Comparison of ENCODE assay signal across 19 mouse cellular contexts in the genomic region with DNA sequence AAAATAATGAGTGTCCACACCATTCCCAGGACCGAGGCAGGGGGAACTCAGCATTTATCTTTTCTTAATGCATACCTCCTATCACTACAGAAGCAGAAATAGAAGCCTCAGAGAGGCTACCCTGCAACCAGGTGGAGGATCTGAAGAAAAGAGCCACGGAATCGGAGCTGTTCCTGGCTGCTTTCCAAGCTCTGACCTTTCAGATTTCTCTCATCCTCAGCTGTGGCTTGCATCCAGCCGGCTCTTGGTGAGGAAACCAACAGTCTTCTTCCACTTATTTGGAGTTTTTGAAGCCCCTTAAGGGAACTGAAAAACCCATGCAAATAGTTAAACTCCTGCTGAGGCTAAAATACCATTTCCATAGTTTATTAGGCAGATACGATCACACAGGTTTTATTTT.
DNase-seq lines count a peak whose midpoint lies in the region; ATAC-seq and TF ChIP-seq lines count a peak whose summit lies in the region.
"Had no signal": no experiment of that assay in that cellular context is flagged by ENCODE, and none has a peak within 500 bp of the region (broad histone marks: within the 10 kb centered on the region; RNA-seq: fewer than 3 reads in every experiment).

No protein-coding gene starts in this region.

- H3K4me1 ChIP-seq in hindbrain, postnatal 0 days (ENCODE audit: insufficient read depth, low read length): no peaks in the 10 kb centered on the region
- H3K4me1 ChIP-seq in hindbrain, embryonic 11.5 days (replicated peaks; ENCODE audit: control insufficient read depth, insufficient read depth, low read length): no peaks in the 10 kb centered on the region
- no peaks in the 10 kb centered on the region for H3K4me1 ChIP-seq in midbrain, postnatal 0 days (ENCODE audit: insufficient read depth, low read length)
- H3K4me1 ChIP-seq in midbrain, embryonic 15.5 days: no peaks in the 10 kb centered on the region
- H3K4me1 ChIP-seq: hindbrain, embryonic 12.5 days; liver, embryonic 15.5 days; midbrain, embryonic 10.5 days had no signal

- 42% methylated on average over 5 of the region's 5 CpGs for WGBS in hindbrain, postnatal 0 days
- WGBS in hindbrain, embryonic 11.5 days: 77% methylated on average over 5 of the region's 5 CpGs
- 47% methylated on average over 5 of the region's 5 CpGs for WGBS in midbrain, postnatal 0 days
- WGBS in midbrain, embryonic 15.5 days: 62% methylated on average over 5 of the region's 5 CpGs

- no peak overlapping the region for H3K9ac ChIP-seq in hindbrain, postnatal 0 days (replicated peaks; ENCODE audit: low read length)
- no peak overlapping the region for H3K9ac ChIP-seq in hindbrain, embryonic 11.5 days (ENCODE audit: low read depth, low read length)
- H3K9ac ChIP-seq in midbrain, postnatal 0 days (replicated peaks; ENCODE audit: low read length, poor library complexity, severe bottlenecking): no peak overlapping the region
- no peak overlapping the region for H3K9ac ChIP-seq in midbrain, embryonic 15.5 days
- H3K9ac ChIP-seq: hindbrain, embryonic 12.5 days; limb, embryonic 12.5 days; liver, embryonic 15.5 days had no signal

- ATAC-seq in hindbrain, postnatal 0 days: no peak
- ATAC-seq in hindbrain, embryonic 11.5 days (ENCODE audit: low FRiP score): no peak
- no peak for ATAC-seq in midbrain, postnatal 0 days (ENCODE audit: low FRiP score)
- ATAC-seq in midbrain, embryonic 15.5 days (replicated peaks): no peak
- ATAC-seq: intestine, embryonic 16.5 days had no signal

- no peak overlapping the region for H3K4me2 ChIP-seq in hindbrain, postnatal 0 days (ENCODE audit: low read depth, low read length)
- no peak overlapping the region for H3K4me2 ChIP-seq in hindbrain, embryonic 11.5 days (replicated peaks; ENCODE audit: low read depth, low read length)
- H3K4me2 ChIP-seq in midbrain, postnatal 0 days (ENCODE audit: low read depth, low read length, poor library complexity, severe bottlenecking): no peak overlapping the region
- no peak overlapping the region for H3K4me2 ChIP-seq in midbrain, embryonic 15.5 days
- H3K4me2 ChIP-seq: hindbrain, embryonic 12.5 days; limb, embryonic 12.5 days; liver, embryonic 15.5 days had no signal

- H3K4me3 ChIP-seq in hindbrain, postnatal 0 days (ENCODE audit: low read length): no peak overlapping the region
- no peak overlapping the region for H3K4me3 ChIP-seq in hindbrain, embryonic 11.5 days (ENCODE audit: low read depth, low read length)
- H3K4me3 ChIP-seq in midbrain, postnatal 0 days (ENCODE audit: low read depth, low read length): no peak overlapping the region
- no peak overlapping the region for H3K4me3 ChIP-seq in midbrain, embryonic 15.5 days
- H3K4me3 ChIP-seq: hindbrain, embryonic 12.5 days; limb, embryonic 12.5 days; liver, embryonic 15.5 days; midbrain, embryonic 10.5 days had no signal

- H3K27ac ChIP-seq in hindbrain, postnatal 0 days: no peak overlapping the region
- H3K27ac ChIP-seq in hindbrain, embryonic 11.5 days (ENCODE audit: low read depth, low read length): no peak overlapping the region
- no peak overlapping the region for H3K27ac ChIP-seq in midbrain, postnatal 0 days (ENCODE audit: low read depth, low read length)
- no peak overlapping the region for H3K27ac ChIP-seq in midbrain, embryonic 15.5 days
- H3K27ac ChIP-seq: hindbrain, embryonic 12.5 days; limb, embryonic 12.5 days; liver, embryonic 15.5 days; midbrain, embryonic 10.5 days had no signal

- peak; percentile 43 for DNase-seq in hindbrain, postnatal 0 days (ENCODE audit: low spot score)
- DNase-seq in hindbrain, embryonic 11.5 days (ENCODE audit: low spot score): no peak
- DNase-seq in midbrain, postnatal 0 days (ENCODE audit: low spot score): peak; percentile 40
- peak; percentile 33 for DNase-seq in cerebellum, adult 11 months
- DNase-seq in cerebellum, postnatal 14 days: peak; percentile 81 to 85
- no peak for DNase-seq in yolk sac, embryonic 10.5 days (ENCODE audit: low spot score)
- DNase-seq in ovary, adult 18-20 months (ENCODE audit: low spot score): no peak
- DNase-seq: adrenal gland, adult 8-10 months; heart, adult 18-20 months; kidney, postnatal 14 days; right cerebral cortex, postnatal 4 days; thymus, postnatal 14 days had no signal

- H3K36me3 ChIP-seq in hindbrain, postnatal 0 days (ENCODE audit: insufficient read depth, low read length): no peaks in the 10 kb centered on the region
- no peaks in the 10 kb centered on the region for H3K36me3 ChIP-seq in hindbrain, embryonic 11.5 days (ENCODE audit: control insufficient read depth, insufficient read depth, low read length)
- H3K36me3 ChIP-seq in midbrain, postnatal 0 days (ENCODE audit: insufficient read depth, low read length): no peaks in the 10 kb centered on the region
- no peaks in the 10 kb centered on the region for H3K36me3 ChIP-seq in midbrain, embryonic 15.5 days (replicated peaks)
- H3K36me3 ChIP-seq: G1E; hindbrain, embryonic 12.5 days; limb, embryonic 12.5 days; liver, embryonic 15.5 days; midbrain, embryonic 10.5 days had no signal

- no peaks in the 10 kb centered on the region for H3K9me3 ChIP-seq in hindbrain, postnatal 0 days (ENCODE audit: low read length)
- H3K9me3 ChIP-seq in hindbrain, embryonic 11.5 days (ENCODE audit: control insufficient read depth, low read length): no peaks in the 10 kb centered on the region
- no peaks in the 10 kb centered on the region for H3K9me3 ChIP-seq in midbrain, postnatal 0 days (ENCODE audit: low read length)
- no peaks in the 10 kb centered on the region for H3K9me3 ChIP-seq in midbrain, embryonic 15.5 days
- H3K9me3 ChIP-seq: G1E; hindbrain, embryonic 12.5 days; limb, embryonic 12.5 days; liver, embryonic 15.5 days; midbrain, embryonic 10.5 days had no signal

- TF ChIP-seq CTCF in hindbrain, postnatal 0 days (IDR thresholded peaks at IDR 0.05; ENCODE audit: low read depth): no peak
- no peak for TF ChIP-seq CTCF in midbrain, postnatal 0 days (IDR thresholded peaks at IDR 0.05)

- no peaks in the 10 kb centered on the region for H3K27me3 ChIP-seq in hindbrain, postnatal 0 days (ENCODE audit: insufficient read depth, low read length)
- no peaks in the 10 kb centered on the region for H3K27me3 ChIP-seq in hindbrain, embryonic 11.5 days (ENCODE audit: control insufficient read depth, insufficient read depth, low read length)
- H3K27me3 ChIP-seq in midbrain, postnatal 0 days (ENCODE audit: insufficient read depth, low read length): no peaks in the 10 kb centered on the region
- H3K27me3 ChIP-seq in midbrain, embryonic 15.5 days (replicated peaks): no peaks in the 10 kb centered on the region
- H3K27me3 ChIP-seq: hindbrain, embryonic 12.5 days; limb, embryonic 12.5 days; liver, embryonic 15.5 days had no signal

Comparison
In these comparisons a context has a peak if more than half of its experiments do, and no peak if none do; other contexts are left out.
1. DNase-seq: peak in hindbrain, postnatal 0 days (single experiment), midbrain, postnatal 0 days (single experiment), cerebellum, adult 11 months (single experiment) and cerebellum, postnatal 14 days (2 of 2); none in hindbrain, embryonic 11.5 days (single experiment), yolk sac, embryonic 10.5 days (single experiment) and ovary, adult 18-20 months (single experiment).